Mouse (Mus musculus): Measurements from ENCODE around the gene Cds2. TPM values are rescaled to one million over a fixed set of nuclear protein-coding genes. Genes with fewer than 3 reads are reported as not detected.
"Not testable (repeated sequence)": the region's sequence is repeated elsewhere in the genome, so short reads cannot be mapped to it uniquely, and the experiment has no call there.

Gene Cds2
- polyA plus RNA-seq, 1 experiment from 2014 or later: 20.4 TPM

- Histone ChIP-seq H3K4me3 (no peak overlapping the region), H3K9me3 (no peaks in the 10 kb centered on the region), H3K36me3 (replicated peaks) (peaks cover 71% of the 10 kb centered on the region), H3K4me1 (no peaks in the 10 kb centered on the region), H3K27me3 (ENCODE audit: poor library complexity, severe bottlenecking) (no peaks in the 10 kb centered on the region), H3K27ac (no peak overlapping the region)
- no peak for DNase-seq (ENCODE audit: extremely low spot score, low spot score)
- WGBS: 95% methylated on average over 6 of the region's 6 CpGs
These were observed 46.5 kb downstream of the Cds2 start for GRCm38 (mm10) chr2:132309398-132309930.

- WGBS: 83% methylated on average over 5 of the region's 5 CpGs
- H3K4me3 ChIP-seq: no peak overlapping the region
- peaks cover 40% of the 10 kb centered on the region for H3K36me3 ChIP-seq (replicated peaks)
- no peaks in the 10 kb centered on the region for H3K27me3 ChIP-seq (ENCODE audit: poor library complexity, severe bottlenecking)
- H3K4me1 ChIP-seq: 0 out of 2 replicates have a peak, but pooled peaks cover 4% of the 10 kb centered on the region
- H3K27ac ChIP-seq: no peak overlapping the region
- DNase-seq (ENCODE audit: extremely low spot score, low spot score): no peak
- no peaks in the 10 kb centered on the region for H3K9me3 ChIP-seq
These were observed 49.7 kb downstream of the Cds2 start for GRCm38 (mm10) chr2:132312616-132313015.

GRCm38 (mm10) chr2:132313568-132313967 lies 50.6 kb downstream of the Cds2 start:
- no peak overlapping the region for H3K27ac ChIP-seq
- no peaks in the 10 kb centered on the region for H3K27me3 ChIP-seq (ENCODE audit: poor library complexity, severe bottlenecking)
- DNase-seq (ENCODE audit: extremely low spot score, low spot score): no peak
- WGBS: 95% methylated on average over 2 of the region's 2 CpGs
- peaks cover 30% of the 10 kb centered on the region for H3K36me3 ChIP-seq (replicated peaks)
- no peaks in the 10 kb centered on the region for H3K9me3 ChIP-seq
- H3K4me3 ChIP-seq: no peak overlapping the region
- 0 out of 2 replicates have a peak, but pooled peaks cover 4% of the 10 kb centered on the region for H3K4me1 ChIP-seq

GRCm38 (mm10) chr2:132314057-132314456 lies 51.1 kb downstream of the Cds2 start:
- not testable (repeated sequence) for H3K4me1 ChIP-seq; H3K27me3 ChIP-seq (ENCODE audit: poor library complexity, severe bottlenecking); DNase-seq (ENCODE audit: extremely low spot score, low spot score); H3K4me3 ChIP-seq; H3K9me3 ChIP-seq; H3K27ac ChIP-seq
- peaks cover 25% of the 10 kb centered on the region for H3K36me3 ChIP-seq (replicated peaks)
- WGBS: 86% methylated on average over 8 of the region's 8 CpGs

GRCm38 (mm10) chr2:132316041-132316808 lies 53.3 kb downstream of the Cds2 start:
- 43% methylated on average over 8 of the region's 8 CpGs for WGBS
- peak; percentile 67 for DNase-seq (ENCODE audit: extremely low spot score, low spot score)
- H3K27me3 ChIP-seq (ENCODE audit: poor library complexity, severe bottlenecking): no peaks in the 10 kb centered on the region

GRCm38 (mm10) chr2:132317178-132317577 lies 54.2 kb downstream of the Cds2 start:
- Histone ChIP-seq H3K27ac (no peak overlapping the region), H3K27me3 (ENCODE audit: poor library complexity, severe bottlenecking) (no peaks in the 10 kb centered on the region), H3K4me1 (0 out of 2 replicates have a peak, but pooled peaks cover 4% of the 10 kb centered on the region), H3K9me3 (no peaks in the 10 kb centered on the region), H3K36me3 (replicated peaks) (no peaks in the 10 kb centered on the region), H3K4me3 (no peak overlapping the region)
- WGBS: 87% methylated on average over 1 of the region's 1 CpGs
- DNase-seq (ENCODE audit: extremely low spot score, low spot score): no peak

More at GRCm38 (mm10) chr2:132316041-132316808, 53.3 kb downstream of the Cds2 start:
- no peaks in the 10 kb centered on the region for H3K9me3 ChIP-seq
- H3K36me3 ChIP-seq (replicated peaks): peaks cover 5% of the 10 kb centered on the region
- H3K4me1 ChIP-seq: 0 out of 2 replicates have a peak, but pooled peaks cover 4% of the 10 kb centered on the region
- H3K27ac ChIP-seq: no peak overlapping the region
- no peak overlapping the region for H3K4me3 ChIP-seq

- Histone ChIP-seq H3K4me3 (no peak overlapping the region), H3K9me3 (no peaks in the 10 kb centered on the region), H3K36me3 (replicated peaks) (no peaks in the 10 kb centered on the region), H3K27me3 (ENCODE audit: poor library complexity, severe bottlenecking) (no peaks in the 10 kb centered on the region), H3K4me1 (0 out of 2 replicates have a peak, but pooled peaks cover 4% of the 10 kb centered on the region), H3K27ac (no peak overlapping the region)
- 79% methylated on average over 5 of the region's 5 CpGs for WGBS
- no peak for DNase-seq (ENCODE audit: extremely low spot score, low spot score)
These were observed 57.6 kb downstream of the Cds2 start for GRCm38 (mm10) chr2:132320516-132320915.

- Histone ChIP-seq H3K27ac (no peak overlapping the region), H3K9me3 (no peaks in the 10 kb centered on the region), H3K36me3 (replicated peaks) (no peaks in the 10 kb centered on the region), H3K27me3 (ENCODE audit: poor library complexity, severe bottlenecking) (no peaks in the 10 kb centered on the region), H3K4me1 (no peaks in the 10 kb centered on the region), H3K4me3 (no peak overlapping the region)
- DNase-seq (ENCODE audit: extremely low spot score, low spot score): no peak
- WGBS: 75% methylated on average over 4 of the region's 4 CpGs
These were observed 60.6 kb downstream of the Cds2 start for GRCm38 (mm10) chr2:132323541-132323940.

GRCm38 (mm10) chr2:132337202-132337601 lies 74.3 kb downstream of the Cds2 start:
- Histone ChIP-seq H3K27me3 (ENCODE audit: poor library complexity, severe bottlenecking) (no peaks in the 10 kb centered on the region), H3K9me3 (no peaks in the 10 kb centered on the region), H3K4me3 (no peak overlapping the region), H3K36me3 (replicated peaks) (no peaks in the 10 kb centered on the region), H3K4me1 (no peaks in the 10 kb centered on the region), H3K27ac (no peak overlapping the region)
- DNase-seq (ENCODE audit: extremely low spot score, low spot score): no peak
- WGBS: 87% methylated on average over 2 of the region's 2 CpGs

- 86% methylated on average over 2 of the region's 2 CpGs for WGBS
- no peaks in the 10 kb centered on the region for H3K9me3 ChIP-seq
These were observed 77.4 kb downstream of the Cds2 start for GRCm38 (mm10) chr2:132340350-132340749.

GRCm38 (mm10) chr2:132341293-132341692 lies 78.3 kb downstream of the Cds2 start:
- no peak for DNase-seq (ENCODE audit: extremely low spot score, low spot score)

More at GRCm38 (mm10) chr2:132340350-132340749, 77.4 kb downstream of the Cds2 start:
- no peaks in the 10 kb centered on the region for H3K4me1 ChIP-seq
- H3K27ac ChIP-seq: no peak overlapping the region
- no peak for DNase-seq (ENCODE audit: extremely low spot score, low spot score)
- H3K27me3 ChIP-seq (ENCODE audit: poor library complexity, severe bottlenecking): no peaks in the 10 kb centered on the region
- no peak overlapping the region for H3K4me3 ChIP-seq
- no peaks in the 10 kb centered on the region for H3K36me3 ChIP-seq (replicated peaks)

GRCm38 (mm10) chr2:132343846-132344245 lies 80.9 kb downstream of the Cds2 start:
- no peak overlapping the region for H3K4me3 ChIP-seq
- 91% methylated on average over 11 of the region's 11 CpGs for WGBS

More at GRCm38 (mm10) chr2:132341293-132341692, 78.3 kb downstream of the Cds2 start:
- Histone ChIP-seq H3K9me3 (no peaks in the 10 kb centered on the region), H3K27ac (no peak overlapping the region), H3K27me3 (ENCODE audit: poor library complexity, severe bottlenecking) (no peaks in the 10 kb centered on the region), H3K36me3 (replicated peaks) (no peaks in the 10 kb centered on the region), H3K4me3 (no peak overlapping the region), H3K4me1 (no peaks in the 10 kb centered on the region)
- WGBS: 90% methylated on average over 3 of the region's 3 CpGs

More at GRCm38 (mm10) chr2:132343846-132344245, 80.9 kb downstream of the Cds2 start:
- H3K36me3 ChIP-seq (replicated peaks): no peaks in the 10 kb centered on the region
- H3K27me3 ChIP-seq (ENCODE audit: poor library complexity, severe bottlenecking): no peaks in the 10 kb centered on the region
- no peaks in the 10 kb centered on the region for H3K9me3 ChIP-seq
- DNase-seq (ENCODE audit: extremely low spot score, low spot score): no peak
- no peaks in the 10 kb centered on the region for H3K4me1 ChIP-seq
- H3K27ac ChIP-seq: no peak overlapping the region
